Mouse (Mus musculus): ENCODE results near the gene Tefm.
A peak's percentile ranks its signal among the peaks of the same experiment; 100 is the strongest.
"Not testable (repeated sequence)": the region's sequence is repeated elsewhere in the genome, so short reads cannot be mapped to it uniquely, and the experiment has no call there.

Gene Tefm

GRCm38 (mm10) chr11:80141825-80142521 is at the start of gene Tefm:
Tefm (minus strand) TSS chr11:80142175.
- peak; percentile 83 for DNase-seq

DNA sequence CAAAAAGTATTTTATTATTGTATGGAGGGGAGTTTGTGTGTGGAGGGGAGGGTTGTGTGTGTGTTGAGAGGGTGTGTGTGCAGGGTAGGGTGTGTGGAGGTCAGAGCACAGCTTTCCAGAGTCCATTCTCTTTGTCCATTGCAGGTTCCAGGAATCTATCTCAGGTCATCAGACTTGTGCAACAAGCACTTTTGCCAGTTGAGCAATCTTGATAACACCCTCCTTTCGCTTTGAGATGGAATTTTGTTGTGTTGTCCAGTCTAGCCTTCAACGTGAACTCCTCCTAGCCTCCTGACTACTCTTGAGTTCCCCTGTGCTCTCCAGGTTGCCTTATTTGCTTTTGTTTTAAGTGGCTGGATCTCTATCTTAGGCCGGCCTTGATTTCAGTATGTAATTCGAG is 48.3 kb upstream of the Tefm start:
- no peak for DNase-seq

DNA sequence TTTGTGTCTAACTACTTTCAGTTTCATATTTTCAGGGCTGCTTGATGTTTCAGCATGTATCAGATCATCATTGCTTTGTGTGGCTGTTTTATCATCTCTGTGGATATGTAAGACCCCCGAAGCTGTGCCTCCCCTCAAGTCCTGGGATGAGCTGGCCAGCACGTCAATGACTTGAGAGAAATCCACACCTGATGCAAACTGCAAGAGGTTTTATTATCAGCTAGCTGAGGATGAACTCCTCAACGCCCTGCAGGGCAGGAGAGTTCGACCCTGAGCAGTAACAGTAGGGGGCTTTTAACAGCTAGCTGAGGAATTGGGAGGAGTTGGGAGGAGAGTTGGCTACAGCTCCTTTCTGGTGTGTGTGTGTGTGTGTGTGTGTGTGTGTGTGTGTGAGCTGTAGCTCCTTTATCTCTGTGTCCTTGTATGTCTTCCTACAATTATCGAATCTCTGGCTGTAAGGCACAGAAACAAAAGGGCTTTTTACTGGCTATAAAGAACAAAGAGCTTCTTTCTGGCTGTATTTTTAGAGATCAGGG is 43.5 kb upstream of the Tefm start:
- not testable (repeated sequence) for DNase-seq

DNA sequence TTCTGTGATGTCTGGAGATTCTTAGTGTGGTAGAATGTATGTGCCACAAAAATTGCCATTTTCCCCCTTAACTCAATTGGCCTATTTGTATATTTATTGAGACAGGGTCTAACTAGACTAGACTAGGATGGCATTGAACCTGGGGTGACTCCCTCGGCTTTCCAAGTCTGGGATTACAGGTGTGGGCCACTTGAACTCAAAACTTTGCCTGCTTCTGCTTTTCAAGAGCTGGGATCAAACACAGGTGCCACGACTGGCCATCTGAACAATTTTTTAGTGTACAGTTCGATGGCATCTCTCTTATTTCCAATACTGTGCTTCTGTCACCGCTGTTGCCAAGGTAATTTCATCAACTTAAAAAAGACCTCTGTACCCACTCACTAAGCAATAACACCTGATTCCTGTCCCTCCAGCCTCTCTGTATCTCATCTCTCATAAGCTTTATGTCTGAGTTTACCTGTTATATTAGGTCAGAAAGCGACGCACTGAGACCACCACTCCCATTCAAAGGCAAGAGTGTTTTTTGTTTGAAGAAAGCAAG is 42.6 kb upstream of the Tefm start:
- DNase-seq: no peak

- DNase-seq: peak; percentile 75
Measured at GRCm38 (mm10) chr11:80183705-80184255, 41.8 kb upstream of the Tefm start, which contains the start of gene Rnf135. Rnf135 (plus strand) TSS chr11:80183851.

- DNase-seq: not testable (repeated sequence)
Measured at GRCm38 (mm10) chr11:80183054-80183704, 41.2 kb upstream of the Tefm start.

DNA sequence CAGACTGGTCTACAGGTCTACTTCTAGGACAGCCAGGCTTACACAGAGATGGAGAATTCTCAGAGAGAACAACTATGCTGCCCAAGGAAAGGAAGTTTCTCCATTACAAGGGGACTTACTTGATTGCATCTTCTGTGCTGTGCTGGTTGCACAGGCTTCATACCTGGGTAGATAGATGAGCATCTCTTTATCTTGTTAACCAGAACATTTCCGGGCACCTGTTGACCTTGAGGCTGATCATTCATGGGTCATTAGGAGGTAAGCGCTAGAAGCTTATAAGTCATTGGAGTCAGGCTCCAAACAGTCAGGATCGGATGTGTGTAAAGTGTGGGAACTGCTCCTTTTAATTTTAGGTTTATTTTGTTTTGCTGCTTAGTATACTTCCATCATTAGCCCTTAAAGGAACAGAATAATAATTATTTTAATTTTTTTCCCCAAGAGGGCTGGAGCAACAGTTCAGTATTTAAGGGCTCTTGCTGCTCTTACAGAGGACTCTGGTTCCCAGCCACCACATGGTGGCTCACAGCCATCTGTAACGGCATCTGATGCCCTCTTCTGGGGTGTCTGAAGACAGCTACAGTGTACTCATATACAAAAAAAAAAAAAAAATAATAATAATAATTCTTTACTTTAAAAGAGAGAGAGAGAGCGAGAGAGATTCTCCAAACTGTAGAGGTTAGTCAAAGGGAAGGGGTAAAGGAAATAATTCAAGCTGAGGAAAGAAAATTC is 39.2 kb upstream of the Tefm start:
- DNase-seq: no peak

- no peak for DNase-seq
Measured at GRCm38 (mm10) chr11:80178316-80178715, 36.3 kb upstream of the Tefm start.

- no peak for DNase-seq
Measured at GRCm38 (mm10) chr11:80176911-80177895, 35.2 kb upstream of the Tefm start.

DNA sequence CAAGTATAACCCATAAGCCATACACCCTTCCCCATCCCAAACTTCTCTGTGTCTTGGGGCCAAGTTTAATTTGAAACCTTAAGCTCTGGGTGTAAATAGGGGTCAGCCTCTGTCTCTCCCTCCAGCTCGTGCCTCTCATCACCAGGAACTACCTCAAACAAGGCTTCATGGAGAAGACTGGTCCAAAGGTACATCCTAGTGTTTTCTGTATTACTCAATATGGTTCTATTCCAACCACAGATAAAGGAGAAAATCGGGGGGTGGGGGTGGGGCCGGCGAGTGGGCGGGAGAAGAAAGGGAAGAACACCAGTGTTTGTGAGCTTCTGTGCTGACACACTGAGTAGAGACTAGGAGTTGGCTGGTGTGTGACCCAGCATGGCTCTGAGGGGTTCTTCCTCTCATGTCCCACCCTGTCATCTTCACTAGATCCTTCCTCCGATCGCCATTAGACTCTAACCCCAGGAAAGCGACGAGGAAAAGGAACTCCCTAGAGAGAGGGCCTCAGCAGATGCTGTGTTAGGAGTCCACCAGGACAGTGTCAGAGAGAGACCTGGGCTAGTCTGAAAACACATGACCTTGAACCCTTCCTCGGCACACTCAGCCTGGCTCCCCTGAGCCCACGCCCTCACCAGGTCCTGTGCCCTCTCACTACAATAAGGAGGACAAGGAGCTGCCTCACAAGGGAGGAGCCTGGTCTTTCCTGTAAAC is 32.1 kb upstream of the Tefm start:
- no peak for DNase-seq

GRCm38 (mm10) chr11:80171884-80172283 is 29.9 kb upstream of the Tefm start:
- no peak for DNase-seq

DNA sequence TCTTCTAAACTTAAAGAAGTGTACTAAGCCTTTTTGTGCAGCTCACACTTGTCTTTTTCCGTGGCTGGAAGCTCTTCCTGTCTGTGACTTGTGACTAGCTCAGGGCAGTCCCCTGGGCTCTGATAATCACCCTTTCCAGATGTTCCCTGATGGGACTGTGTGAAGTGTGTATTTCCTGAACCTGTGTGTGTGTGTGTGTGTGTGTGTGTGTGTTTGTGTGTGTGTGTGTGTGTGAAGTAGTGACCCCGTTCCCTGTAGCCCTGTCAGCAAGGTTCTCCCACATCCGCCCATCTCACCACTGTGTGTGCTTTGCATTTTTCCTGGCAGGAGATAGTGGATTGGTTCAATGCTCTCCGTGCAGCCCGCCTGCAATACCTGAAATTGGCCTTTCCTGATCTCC is 28.4 kb upstream of the Tefm start:
- no peak for DNase-seq

GRCm38 (mm10) chr11:80169629-80170028 is 27.7 kb upstream of the Tefm start:
- no peak for DNase-seq

DNA sequence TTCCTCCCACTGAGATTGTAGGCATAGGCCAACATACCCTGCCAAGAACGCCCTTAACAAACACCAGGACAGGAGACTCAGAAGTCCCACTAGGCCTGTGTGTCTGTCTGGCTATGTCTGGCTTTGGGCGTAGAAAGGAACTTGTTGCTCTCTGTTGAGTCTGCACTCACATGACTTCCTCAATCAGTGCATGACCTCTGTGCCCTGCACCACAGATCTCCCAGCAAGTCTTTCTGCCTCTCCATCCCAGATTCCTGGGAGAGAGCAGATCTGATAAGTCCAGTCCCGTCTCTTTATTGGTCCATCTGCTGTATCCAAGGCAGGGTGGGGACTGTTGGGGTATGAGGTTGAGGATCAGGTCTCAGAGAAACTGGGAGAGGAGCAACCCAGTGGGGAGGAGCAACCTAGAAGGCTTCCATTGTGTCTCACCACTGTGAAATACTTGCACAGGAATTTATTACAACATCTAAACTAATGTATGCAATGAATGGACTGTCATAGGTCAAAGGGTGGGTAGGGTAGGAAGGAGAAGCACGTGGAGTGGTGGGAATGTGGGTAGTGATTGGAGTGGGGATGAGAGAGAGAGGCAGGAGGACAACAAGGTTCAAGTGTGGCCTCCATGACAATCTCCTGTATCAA is 26.8 kb upstream of the Tefm start:
- no peak for DNase-seq

DNA sequence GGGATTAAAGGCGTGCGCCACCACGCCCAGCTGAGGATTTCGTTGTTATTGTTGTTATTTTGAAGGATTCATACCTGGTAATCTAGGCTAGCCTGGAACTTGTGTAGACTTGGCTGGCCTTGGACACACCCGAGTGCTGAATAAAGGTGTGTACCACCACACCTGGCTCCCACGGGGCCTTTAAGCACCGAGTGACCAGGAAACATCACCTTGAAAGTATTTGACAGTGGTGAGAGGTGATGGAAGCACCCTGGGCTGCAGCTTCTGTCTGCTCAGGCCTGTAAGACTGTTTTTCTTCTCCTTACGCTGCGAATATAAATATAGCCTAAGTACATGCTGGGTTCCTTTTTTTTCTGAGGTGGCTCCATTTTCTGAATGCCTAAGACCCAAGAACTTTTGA is 26.1 kb upstream of the Tefm start:
- DNase-seq: no peak

DNA sequence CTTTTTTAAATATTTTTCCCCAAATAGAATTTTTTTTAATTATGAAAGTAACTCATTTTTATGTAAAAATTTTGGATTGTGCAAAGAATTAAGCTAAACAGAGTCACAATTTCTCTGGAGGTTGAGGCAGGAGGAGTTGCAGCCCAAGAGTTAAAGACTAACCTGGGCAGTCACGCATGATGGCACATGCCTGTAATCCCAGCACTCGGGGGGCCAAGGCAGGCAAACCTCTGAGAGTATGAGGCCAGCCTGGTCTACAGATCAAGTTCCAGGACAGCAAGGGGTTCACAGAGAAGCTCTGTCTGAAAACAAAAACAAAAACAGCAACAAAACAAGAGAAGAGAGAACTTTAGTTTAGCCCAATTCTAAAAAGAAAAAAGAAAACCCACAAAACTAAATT is 22.2 kb upstream of the Tefm start:
- no peak for DNase-seq

- DNase-seq: no peak
Measured at GRCm38 (mm10) chr11:80163362-80164116, 21.6 kb upstream of the Tefm start.

GRCm38 (mm10) chr11:80161041-80161440 is 19.1 kb upstream of the Tefm start:
- no peak for DNase-seq

DNA sequence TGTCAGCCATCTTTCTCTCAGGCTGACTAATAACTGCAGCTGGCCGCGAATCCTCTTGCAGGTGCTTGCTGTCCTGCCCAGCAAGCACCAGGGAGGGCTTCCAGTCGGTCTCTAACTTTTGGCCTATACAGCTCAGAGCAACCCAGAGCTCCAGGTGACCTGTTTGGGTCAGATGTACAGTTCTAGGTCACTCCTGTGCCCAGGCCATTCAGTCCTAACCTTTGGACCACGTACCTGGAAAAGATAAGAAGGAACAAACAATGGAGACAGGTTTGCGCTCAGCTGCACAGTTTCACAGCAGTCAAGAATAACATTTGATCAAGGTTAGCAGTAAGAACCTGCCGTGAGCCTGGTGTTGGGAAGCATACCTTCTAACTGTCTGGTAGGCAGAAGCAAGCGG is 17.0 kb upstream of the Tefm start:
- DNase-seq: no peak

- DNase-seq: no peak
Measured at GRCm38 (mm10) chr11:80156841-80157240, 14.9 kb upstream of the Tefm start.

Data from right cerebral cortex, postnatal 4 days (tissue).